ENCODE assay signal across 11 mouse cellular contexts in the genomic region with DNA sequence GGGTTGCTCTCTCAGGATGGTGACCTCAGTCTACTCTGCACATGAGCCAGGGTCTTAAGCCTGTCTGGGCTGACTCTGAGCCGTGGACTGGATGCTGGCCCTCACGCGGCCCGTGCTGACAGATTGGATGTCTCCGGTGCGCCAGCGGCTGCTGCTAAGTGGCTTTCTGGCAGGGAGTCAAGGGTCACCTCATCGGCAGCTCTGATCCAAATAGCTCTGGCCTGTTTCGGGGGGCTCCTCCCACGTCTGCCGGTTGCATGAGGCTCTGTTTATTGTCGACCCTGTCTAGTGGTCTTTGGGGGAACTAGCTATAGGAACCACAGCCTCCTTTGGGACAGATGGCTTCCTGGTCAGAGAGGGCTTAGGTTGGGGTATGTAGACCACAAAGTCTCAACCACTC. TPM values are rescaled to one million over a fixed set of nuclear protein-coding genes. Genes with fewer than 3 reads are reported as not detected.
DNase-seq lines count a peak whose midpoint lies in the region; ATAC-seq and TF ChIP-seq lines count a peak whose summit lies in the region.
"Had no signal": no experiment of that assay in that cellular context is flagged by ENCODE, and none has a peak within 500 bp of the region (broad histone marks: within the 10 kb centered on the region; RNA-seq: fewer than 3 reads in every experiment).

No protein-coding gene starts in this region.

- H3K4me2 ChIP-seq in embryonic facial prominence, embryonic 13.5 days = no peak overlapping the region
- H3K4me2 ChIP-seq in heart, postnatal 0 days (ENCODE audit: low read depth, low read length) = no peak overlapping the region
- H3K4me2 ChIP-seq: forebrain, embryonic 13.5 days had no signal

- H3K36me3 ChIP-seq in embryonic facial prominence, embryonic 13.5 days = no peaks in the 10 kb centered on the region
- no peaks in the 10 kb centered on the region for H3K36me3 ChIP-seq in heart, postnatal 0 days (replicated peaks; ENCODE audit: control insufficient read depth, insufficient read depth, low read length)

- no peak overlapping the region for H3K27ac ChIP-seq in embryonic facial prominence, embryonic 13.5 days
- H3K27ac ChIP-seq in heart, postnatal 0 days (ENCODE audit: low read depth) = no peak overlapping the region
- H3K27ac ChIP-seq: forebrain, embryonic 13.5 days had no signal

- 41% methylated on average over 12 of the region's 12 CpGs for WGBS in embryonic facial prominence, embryonic 13.5 days
- 10% methylated on average over 12 of the region's 12 CpGs for WGBS in heart, postnatal 0 days

- no peak overlapping the region for H3K4me3 ChIP-seq in embryonic facial prominence, embryonic 13.5 days
- H3K4me3 ChIP-seq in heart, postnatal 0 days (ENCODE audit: low read depth, low read length) = no peak overlapping the region
- H3K4me3 ChIP-seq: forebrain, embryonic 13.5 days; megakaryocyte, embryonic 14.5 days had no signal

- H3K9me3 ChIP-seq in embryonic facial prominence, embryonic 13.5 days = peaks cover 11% of the 10 kb centered on the region
- peaks cover 13% of the 10 kb centered on the region for H3K9me3 ChIP-seq in heart, postnatal 0 days (replicated peaks; ENCODE audit: control insufficient read depth, low read length)
- H3K9me3 ChIP-seq: forebrain, embryonic 13.5 days had no signal

- TF ChIP-seq CTCF in heart, postnatal 0 days (IDR thresholded peaks at IDR 0.05; ENCODE audit: low read depth) = no peak

- DNase-seq in heart, adult 11 months = peak; percentile 93
- no peak for DNase-seq in heart, adult 8-10 months (ENCODE audit: low spot score)
- DNase-seq in heart, postnatal 0 days (ENCODE audit: low spot score) = peak; percentile 85
- peak; percentile 70 to 82 for DNase-seq in lung, postnatal 4 days
- DNase-seq in spleen, postnatal 14 days (ENCODE audit: low spot score in 2 of 2) = no peak
- DNase-seq in right cerebral cortex, adult 2 months (ENCODE audit: low spot score in 2 of 2) = no peak
- DNase-seq in layer of hippocampus, adult 8-10 months (ENCODE audit: low spot score in 2 of 2) = no peak
- DNase-seq: adrenal gland, adult 2 months had no signal

- ATAC-seq in embryonic facial prominence, embryonic 13.5 days (ENCODE audit: insufficient number of reproducible peaks, insufficient read depth, low FRiP score, low TSS enrichment, low read depth) = 0 out of 2 replicates have a peak, but pooled peaks have one; percentile 5
- ATAC-seq in heart, postnatal 0 days (ENCODE audit: insufficient read depth, low read depth) = peak; percentile 77
- ATAC-seq: forebrain, embryonic 13.5 days had no signal

- no peak overlapping the region for H3K9ac ChIP-seq in embryonic facial prominence, embryonic 13.5 days
- no peak overlapping the region for H3K9ac ChIP-seq in heart, postnatal 0 days (replicated peaks; ENCODE audit: low read depth, low read length)
- H3K9ac ChIP-seq: forebrain, embryonic 13.5 days had no signal

- H3K4me1 ChIP-seq in embryonic facial prominence, embryonic 13.5 days = peaks cover 15% of the 10 kb centered on the region
- peaks cover 15% of the 10 kb centered on the region for H3K4me1 ChIP-seq in heart, postnatal 0 days (ENCODE audit: control insufficient read depth, insufficient read depth)
- H3K4me1 ChIP-seq: megakaryocyte, embryonic 14.5 days had no signal

- no peak for TF ChIP-seq EP300 in heart, postnatal 0 days (IDR thresholded peaks at IDR 0.05; ENCODE audit: low read depth)

- H3K27me3 ChIP-seq in embryonic facial prominence, embryonic 13.5 days = no peaks in the 10 kb centered on the region
- peaks cover 8% of the 10 kb centered on the region; the same call in 1 of the 2 replicates for H3K27me3 ChIP-seq in heart, postnatal 0 days (ENCODE audit: control insufficient read depth, insufficient read depth, low read length)
- H3K27me3 ChIP-seq: forebrain, embryonic 13.5 days had no signal

RNA-seq across cellular contexts. Expression of a gene that starts 41.1 kb away (rescaled TPM):
- 10 to 100 TPM; 14.7 to 26.2 (median 17.6) TPM for total RNA-seq in heart, adult 8-10 months (2022)
- 81.1 and 93.0 TPM in 2 replicates for polyA plus RNA-seq in embryonic facial prominence, embryonic 13.5 days (2015; fragmentation: Nextera tagmentation; extraction: Ambion mirVana)
- total RNA-seq in heart, postnatal 0 days (2014; rRNA removed; ENCODE audit: low replicate concordance) = 313 and 411 TPM in 2 replicates
- 362 and 388 TPM in 2 replicates for polyA plus RNA-seq in heart, postnatal 0 days (2015; fragmentation: Nextera tagmentation; extraction: Ambion mirVana)
- total RNA-seq in layer of hippocampus, adult 8-10 months (2022) = 10 to 100 TPM; 10.1 to 14.5 (median 13.5) TPM

Comparison
In these comparisons a context has a peak if more than half of its experiments do, and no peak if none do; other contexts are left out.
1. DNase-seq: peak in heart, adult 11 months (single experiment), heart, postnatal 0 days (single experiment) and lung, postnatal 4 days (2 of 2); none in heart, adult 8-10 months (single experiment), spleen, postnatal 14 days (0 of 2), right cerebral cortex, adult 2 months (0 of 2) and layer of hippocampus, adult 8-10 months (0 of 2).
2. RNA of a gene that starts 41.1 kb away (total RNA-seq): 313 to 411 TPM in heart, postnatal 0 days; 14.7 to 26.2 TPM in heart, adult 8-10 months and 10.1 to 14.5 TPM in layer of hippocampus, adult 8-10 months; every median in the first group is over 10 times any median in the second.